Mouse (Mus musculus) mature B cell (primary cell): ENCODE measurements at regions not wholly inside any gene's neighbourhood (a gene's known extent, or its start where the extent isn't known, plus 50 kb on each side); places are given as distances from the start of the nearest gene placed in this dataset.

Experiments
- in situ Hi-C: fragments of 300-500 bp; cut with MboI; formaldehyde crosslinking; loops from 2 replicates; pipeline ENCODE4 v1.14.3; 2019

DNA sequence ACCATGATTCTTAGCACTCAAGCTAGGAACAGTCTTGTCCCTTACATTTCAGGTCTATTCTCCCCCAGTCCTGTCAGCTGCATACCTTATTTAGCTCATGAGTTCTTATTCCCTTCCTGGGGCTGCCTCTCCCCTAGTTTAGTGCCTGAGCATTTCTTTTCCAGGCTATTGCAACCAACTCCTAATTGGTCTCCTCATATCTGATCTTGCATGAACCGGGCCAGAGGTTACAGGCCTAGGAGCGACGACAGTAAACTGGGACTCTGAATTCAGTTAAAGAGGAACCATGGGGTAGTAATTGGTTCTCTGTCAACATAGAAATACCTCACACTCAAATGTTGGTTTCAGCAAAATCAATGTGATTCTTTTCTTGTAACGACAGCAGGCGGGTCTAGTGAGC is 195.9 kb downstream of the Kit start:
- in situ Hi-C loops, result no loop called here

DNA sequence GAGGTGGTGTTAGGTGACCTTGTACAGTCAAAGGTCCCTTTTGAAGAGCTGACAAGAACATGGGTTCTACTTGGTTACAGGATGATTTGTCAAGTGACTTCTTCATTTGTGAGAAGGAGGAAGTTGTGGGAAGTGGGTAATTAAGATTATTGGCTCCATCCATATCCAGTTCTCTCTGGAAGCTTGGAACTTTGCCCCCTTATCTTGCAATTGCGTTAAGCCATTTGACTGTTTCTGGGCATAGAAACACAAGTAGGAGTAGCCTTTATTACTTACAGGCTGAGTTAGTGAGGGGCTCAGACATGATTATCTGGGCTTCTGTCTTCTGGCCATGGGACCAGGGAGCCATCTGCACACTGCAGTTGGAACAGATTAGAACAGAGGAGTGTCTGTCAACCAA is 192.5 kb downstream of the Kit start:
- in situ Hi-C loops, result no loop called here

DNA sequence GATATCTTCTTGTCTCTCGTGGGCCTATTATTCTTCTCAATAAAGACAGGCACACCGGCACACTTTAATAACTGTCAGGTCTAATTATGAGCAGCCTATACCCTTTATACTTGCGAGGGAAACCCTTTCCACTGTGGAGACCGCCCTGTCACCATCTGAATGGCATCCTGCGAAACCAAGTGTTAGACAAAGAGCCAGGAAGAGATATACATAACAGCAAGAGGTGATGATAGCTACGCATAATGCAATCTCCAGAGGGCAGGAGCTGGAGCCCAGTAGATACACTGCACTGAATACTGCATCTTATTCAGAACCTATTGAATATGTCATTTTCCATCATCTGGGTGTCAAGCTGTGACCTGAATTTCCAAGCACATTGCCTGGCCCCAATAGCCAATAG is 187.7 kb downstream of the Kit start:
- in situ Hi-C loops, result no loop called here

DNA sequence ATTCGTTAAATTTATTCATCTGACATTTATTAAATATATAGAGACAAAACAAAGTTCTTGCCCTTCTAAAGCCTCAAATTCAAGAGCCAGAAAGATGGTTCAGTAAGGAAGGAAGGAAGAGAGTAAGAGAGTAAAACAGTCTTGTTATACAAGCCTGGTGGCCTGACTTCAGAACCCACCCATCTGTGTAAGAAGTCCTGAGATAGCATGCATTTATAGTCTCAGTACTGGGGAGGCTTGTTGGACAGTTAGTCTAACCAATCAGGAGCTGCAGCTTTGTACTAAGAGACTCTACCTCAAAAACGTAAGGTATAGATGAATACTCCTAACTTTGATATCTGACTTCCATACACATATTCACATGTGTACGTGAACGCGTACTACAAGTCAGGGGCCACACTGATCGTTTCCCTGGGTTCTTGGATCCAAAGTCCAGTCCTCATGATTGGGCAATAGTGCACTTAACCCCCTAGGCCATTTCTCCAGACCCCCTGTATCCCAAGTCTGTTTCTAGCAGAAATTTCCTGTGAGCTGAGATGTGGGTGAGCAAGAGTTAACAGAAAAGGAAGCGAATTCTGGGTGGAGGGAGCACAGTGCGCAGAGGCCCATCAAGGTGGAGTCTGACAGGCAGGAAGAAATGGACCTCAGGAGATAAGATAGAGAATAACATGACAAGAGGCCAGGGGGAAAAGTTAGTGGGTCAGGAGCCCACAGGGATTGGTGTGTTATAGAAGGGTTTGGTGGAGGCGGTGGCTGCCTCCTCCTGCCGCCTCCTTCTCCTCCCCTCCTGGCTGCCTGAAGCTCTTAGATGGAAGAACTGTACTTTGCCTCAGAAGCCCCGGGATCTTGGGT is 187.0 kb downstream of the Kit start:
- in situ Hi-C loops, result no loop called here

DNA sequence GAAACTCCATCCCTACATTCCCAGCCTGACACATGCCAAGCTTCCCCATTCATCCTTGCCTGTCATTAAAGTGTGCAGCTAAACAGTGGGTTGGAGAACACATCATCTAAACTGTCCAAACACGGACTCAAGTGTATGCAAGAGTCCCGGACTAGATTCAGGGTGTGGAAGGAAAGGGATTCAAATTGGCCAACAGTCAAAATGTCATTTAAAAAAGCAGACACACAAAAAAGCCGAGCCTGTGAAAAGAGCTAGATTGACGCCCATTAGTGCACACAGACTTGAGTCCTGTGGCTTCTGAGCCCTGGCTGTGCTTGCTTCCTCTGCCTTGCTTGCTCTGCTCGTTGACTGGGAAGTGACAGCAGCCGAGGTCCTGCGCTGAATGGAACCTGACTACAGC is 181.5 kb downstream of the Kit start:
- in situ Hi-C loops, result no loop called here

DNA sequence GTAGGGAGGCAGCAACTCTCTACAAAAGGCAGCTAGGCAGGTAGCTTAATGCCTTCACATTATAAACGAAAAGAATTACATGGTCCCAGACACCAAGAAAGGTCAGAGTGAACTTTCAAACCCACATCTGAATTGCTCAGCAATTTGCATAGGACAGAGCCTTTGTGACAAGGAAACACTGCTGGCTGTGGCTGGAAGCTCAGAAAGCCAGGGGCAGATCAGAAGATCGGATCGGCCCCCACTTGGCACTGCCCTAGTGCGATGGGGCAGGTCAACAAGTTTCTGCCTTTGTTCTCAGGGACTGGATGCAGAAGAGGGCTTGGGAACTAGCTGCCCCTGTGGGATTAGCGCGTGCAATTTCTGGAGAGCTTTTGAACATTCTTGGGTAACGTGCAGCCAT is 179.6 kb downstream of the Kit start:
- in situ Hi-C loops, result no loop called here

DNA sequence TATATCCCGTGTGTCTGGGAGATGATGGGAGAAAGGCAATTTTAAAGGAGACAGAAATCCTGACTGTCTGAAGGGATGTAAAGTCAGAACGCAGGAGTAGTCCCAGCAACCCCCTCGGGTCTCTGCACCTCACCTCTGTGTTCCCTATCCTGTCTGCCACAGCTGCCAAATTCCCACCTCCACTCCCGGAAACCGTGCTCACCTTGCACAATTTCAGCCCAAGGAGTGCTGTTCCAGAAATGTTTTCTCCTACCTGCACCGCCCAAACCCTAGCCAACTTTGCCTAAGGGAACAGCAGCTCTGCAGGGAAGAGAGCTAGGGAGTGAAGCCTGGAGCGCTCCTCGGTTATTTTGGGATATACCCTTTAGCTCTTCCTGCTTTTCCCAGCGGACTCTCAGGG is 170.6 kb downstream of the Kit start:
- in situ Hi-C loops, result no loop called here

DNA sequence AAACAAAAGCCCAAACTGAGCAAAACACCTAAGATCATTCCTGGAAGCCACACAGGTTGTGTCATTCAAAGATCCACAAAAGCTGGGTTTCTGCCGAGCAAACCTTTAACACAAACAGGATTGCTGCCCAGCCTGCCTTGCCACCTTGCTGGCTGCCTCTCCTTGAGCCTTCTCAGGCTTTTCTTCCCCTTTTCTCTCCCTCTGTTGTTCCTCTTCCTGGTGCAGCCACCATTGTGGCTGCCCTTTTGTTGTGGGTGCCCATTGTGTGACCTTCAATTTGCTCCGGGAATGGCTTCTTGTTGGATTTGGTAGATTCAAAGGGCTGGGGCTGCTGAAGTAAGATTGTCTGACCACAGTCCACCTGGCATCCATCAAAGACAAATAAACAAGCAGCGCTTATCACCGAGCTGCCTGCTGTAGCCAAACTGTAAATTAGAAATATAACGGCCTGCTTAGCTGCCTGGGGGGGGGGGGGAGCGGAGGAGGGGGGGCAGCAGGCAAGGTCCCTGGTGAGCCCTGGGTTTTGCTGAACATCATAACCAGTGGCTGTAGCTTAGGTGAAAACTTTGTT is 169.8 kb downstream of the Kit start:
- in situ Hi-C loops, result no loop called here

DNA sequence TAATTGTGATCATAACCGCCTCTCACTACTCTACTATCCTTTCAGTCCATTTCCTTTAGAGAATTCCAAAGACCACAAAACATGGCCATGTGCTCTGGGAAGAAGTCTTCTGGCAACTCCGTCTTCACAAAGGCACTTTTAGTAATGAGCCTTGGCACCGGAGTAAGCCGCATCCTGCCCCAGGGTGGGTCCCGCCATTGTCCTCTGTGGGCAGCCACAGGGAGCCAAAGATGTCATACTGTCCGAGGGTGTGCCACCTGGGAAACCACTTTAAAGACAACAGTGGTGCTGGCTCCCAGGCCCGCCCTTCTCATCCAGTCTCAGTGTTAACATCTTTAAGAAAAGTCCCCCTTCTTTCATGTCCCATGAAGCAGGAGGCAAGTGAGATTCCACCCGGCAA is 164.6 kb downstream of the Kit start:
- in situ Hi-C loops, result no loop called here

DNA sequence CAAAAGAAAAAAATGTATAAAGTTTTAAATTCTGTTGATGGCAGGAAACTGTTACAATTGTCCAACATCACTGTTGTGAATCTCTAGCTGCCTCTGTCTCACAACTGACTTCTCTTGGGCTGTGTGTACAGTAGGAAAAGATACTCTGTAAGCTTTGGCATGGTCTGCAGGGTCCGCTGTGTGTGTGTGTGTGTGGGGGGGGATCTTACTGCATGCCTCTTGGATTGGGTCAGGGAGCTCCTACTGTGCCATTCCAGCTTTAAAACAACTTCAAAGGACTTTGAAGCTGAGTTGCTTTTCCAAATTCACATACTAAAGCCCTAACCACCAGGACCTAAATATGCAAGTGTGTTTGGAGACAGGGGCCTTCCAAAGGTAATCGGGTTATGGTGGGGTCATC is 163.7 kb downstream of the Kit start:
- in situ Hi-C loops, result no loop called here

DNA sequence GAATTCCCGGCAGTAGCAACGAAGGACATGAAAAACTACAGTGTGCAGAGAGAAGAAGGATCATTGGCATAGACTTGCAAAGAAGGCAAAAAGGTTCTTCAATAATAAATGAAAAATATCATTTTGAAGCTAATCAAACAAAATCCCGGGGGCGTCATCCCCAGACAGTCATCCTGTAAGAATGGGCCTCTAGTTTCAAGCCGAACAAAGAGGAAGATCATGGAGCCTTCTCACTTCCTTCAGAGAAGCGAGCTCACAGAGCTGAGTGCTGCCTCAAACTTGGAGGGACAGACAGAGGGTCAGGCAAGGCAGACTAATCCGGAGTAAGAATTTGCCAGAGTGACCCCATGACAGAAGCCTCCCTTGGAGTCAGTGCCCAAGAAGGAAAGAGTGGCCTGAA is 163.0 kb downstream of the Kit start:
- in situ Hi-C loops, result no loop called here

DNA sequence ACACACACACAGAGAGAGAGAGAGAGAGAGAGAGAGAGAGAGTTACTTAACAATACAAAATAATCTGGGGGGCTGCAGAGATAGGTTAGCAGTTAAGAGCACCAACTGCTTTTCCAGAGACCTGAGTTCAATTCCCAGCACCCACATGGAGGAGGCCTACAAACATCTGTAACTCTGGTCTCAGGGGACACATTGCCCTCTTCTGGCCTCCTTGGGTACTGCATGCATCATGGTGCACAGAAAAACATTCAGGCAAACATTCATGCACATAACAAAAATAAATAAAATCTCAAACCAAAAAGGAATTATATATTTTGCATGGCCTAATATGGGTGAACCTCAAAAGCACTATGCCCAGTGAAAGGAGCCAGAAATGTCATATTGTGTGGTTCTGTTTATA is 161.6 kb downstream of the Kit start:
- in situ Hi-C loops, result no loop called here

DNA sequence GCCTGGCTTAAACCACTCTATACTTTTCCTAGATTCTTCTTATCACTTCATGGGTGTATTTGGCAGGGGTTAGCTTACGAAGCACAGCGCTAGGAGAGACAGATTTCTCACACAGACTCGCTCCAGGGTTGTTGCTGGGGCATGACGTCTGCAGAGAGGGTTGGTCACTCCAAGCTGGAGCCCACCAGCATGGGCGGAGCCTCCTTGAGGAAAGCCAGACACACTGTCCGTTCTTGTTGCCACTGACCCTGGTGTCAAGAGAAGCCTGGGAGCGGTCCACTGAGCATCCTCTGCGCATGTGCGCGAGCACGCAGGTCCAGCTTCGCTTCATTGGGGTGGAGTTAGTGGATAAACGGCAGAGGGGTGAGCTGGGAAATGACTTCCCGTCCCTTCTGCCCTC is 159.8 kb downstream of the Kit start:
- in situ Hi-C loops, result no loop called here

DNA sequence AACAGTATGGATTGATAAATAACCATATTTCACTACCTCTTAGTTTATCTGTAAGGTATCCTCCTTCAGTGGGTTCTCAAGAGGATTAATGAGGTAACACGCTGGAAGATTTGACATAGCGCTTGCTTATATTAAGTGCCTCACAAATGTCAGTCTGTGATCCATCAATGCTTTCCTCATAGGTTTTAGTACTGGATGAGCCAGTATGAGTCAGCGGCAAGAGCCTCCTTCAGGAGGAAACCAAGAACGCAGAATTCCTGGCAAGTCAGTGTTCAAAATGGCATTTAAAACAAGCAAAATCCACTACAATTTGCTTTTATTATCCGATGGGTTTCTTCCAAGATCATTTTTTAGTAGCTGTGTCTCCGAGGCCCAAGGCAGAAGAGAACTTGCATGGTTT is 159.3 kb downstream of the Kit start:
- in situ Hi-C loops, result no loop called here

DNA sequence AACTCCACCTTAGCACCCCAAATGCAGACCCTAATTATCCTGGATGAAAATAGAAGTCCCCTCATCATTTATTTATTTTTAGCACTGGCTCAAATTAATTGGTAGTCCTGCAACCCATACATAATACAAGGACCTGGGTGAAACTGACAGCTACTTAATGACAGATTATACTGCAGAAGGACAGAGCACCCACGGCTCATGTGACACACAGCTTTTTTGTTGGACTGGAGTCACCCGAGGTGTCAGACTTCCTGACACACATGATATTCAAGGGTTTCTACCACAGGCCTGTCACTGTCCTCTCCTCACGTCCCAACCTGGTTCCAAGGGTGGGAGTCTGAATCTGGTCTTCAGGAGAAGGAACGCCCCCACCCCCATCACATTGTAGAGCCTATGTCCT is 156.5 kb downstream of the Kit start:
- in situ Hi-C loops, result no loop called here

DNA sequence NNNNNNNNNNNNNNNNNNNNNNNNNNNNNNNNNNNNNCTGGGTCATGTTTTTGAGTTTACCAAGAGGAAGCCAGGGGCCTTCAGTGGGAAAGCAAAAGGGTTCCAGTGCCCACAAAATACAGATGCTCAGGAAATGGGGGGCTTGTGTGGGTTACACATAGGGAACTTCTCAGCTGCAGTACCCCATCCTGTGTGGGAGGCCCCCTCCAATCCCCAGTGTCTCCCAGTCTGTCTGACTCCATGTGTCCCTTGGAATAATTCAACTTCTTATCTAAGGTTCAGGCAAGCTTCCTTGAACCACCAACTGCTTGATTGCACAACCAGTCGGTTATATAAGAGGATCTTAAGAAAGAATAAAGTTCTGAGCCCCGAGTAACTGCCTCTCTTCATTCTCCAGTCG is 156.0 kb downstream of the Kit start:
- in situ Hi-C loops, result no loop called here

DNA sequence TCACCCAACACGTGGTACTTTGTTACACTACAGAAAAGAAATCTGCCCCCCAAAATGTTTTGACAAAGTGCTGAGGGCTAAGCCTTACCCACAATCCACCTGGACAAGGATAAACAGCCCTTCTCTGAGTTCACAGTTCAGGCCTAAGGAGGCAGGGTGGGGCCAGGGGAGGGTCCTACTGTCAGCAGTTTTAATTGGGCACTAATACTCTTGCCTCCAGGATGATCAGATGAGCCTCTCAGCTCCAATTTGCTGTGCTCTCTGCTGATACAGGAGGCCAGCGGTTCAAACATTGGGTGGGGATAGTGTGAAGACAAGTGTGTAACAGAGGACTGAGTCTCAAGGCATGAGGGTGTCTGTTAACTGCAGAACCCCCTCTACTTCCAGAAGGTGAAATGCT is 146.6 kb downstream of the Kit start:
- in situ Hi-C loops, result no loop called here

DNA sequence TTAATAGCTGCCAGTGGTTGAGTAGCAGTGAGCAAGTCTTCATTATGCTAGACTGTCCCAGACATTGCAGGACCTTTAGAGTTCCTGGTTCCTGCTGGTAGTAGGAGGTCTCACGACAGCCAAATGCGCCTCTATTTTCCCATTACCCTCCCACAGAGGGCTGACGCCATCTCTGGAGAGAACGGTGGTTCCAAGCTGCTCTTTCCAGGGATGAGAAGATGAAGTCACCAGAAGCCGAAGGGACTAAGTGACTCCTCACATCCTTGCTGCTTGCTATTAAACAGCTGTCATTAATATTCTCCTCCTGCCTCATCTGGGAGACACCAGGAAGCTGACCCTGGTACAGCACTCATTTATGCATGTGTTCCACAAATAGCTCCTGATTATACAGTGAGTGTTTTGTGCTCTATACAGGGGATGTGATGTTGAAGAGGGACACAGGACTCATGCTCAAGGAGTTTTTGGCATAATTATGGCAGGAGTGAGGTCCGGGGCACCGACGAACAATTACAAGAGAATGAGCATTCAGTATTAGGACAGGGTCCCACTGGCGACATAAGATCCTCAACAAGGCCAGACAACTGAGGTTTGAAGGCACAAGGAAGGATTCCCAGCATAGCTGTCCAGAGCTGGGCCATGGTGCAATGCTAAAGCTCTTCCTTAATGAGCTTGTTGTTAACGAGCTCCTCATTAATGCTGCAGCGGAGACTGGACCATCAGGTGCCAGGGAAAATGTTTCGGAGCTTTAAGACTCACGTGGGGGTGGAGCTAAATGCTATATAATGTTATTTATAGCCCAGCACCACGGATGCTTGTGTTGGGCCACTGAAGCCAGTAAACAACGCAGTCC is 145.6 kb downstream of the Kit start:
- in situ Hi-C loops, result no loop called here

DNA sequence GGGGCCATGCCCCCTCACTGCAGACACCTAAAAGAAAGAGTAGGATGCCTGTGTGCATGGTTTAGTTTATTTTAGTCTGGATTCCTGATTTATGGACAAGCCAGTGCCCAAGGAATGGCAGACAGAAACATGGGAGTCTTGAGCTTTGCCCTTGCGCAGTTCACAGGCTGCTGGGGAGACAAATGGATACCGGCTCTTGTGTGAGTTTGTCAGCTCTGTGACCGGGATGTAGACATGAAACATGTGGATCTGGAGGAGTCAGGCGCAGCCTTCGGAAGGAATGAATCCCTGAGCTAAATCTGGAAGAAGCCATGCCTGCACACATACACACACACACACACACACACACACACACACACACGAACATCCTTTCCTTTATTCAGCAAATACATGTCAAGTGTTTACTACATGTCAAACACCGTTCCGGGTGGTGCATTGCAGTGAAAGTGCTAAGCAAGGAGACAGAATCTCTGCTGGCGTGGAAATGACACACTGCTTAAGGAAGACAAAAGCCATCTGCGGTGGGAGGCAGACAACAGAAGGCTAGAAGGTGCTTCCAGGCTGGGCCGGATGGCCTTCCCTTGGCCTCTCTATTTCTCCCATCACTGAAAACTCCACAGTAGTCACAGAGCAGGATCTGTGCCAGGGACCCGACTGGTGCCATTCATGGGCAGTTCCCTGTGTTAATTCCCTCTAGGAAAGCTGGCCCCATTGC is 144.0 kb downstream of the Kit start:
- in situ Hi-C loops, result no loop called here
